Mouse (Mus musculus): ENCODE data around the gene Dut. TPM values are rescaled to one million over a fixed set of nuclear protein-coding genes. Genes with fewer than 3 reads are reported as not detected.
"Not testable (repeated sequence)": the region's sequence is repeated elsewhere in the genome, so short reads cannot be mapped to it uniquely, and the experiment has no call there.

Dut gene
- polyA plus RNA-seq, 1 experiment: 99.9 TPM

DNA sequence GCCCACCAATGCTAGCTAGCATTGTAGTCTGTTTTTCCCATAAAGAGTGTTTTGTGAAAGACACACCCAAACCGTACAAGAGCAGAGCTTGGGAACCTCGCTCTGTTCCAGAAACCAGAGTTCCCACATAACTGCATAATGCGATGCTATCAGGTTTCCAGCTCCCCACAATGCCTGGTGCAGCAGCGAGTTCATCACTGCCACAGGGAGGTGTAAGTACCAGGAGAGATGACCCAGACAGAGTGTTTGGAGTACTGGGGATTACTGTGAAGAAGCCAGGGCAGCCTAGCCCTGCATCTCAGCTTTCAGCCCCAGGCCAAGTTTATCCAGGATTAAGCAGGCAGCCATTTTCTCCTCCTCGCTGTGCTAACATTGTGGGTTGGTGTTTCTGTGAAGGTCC lies 28.6 kb downstream of the Dut start:
- no peaks in the 10 kb centered on the region for H3K79me2 ChIP-seq (ENCODE audit: control insufficient read depth, insufficient read depth)
- no peak overlapping the region for H3K4me3 ChIP-seq (ENCODE audit: insufficient read depth, poor library complexity, severe bottlenecking)
- no peak for TF ChIP-seq MAX (IDR thresholded peaks at IDR 0.05)
- TF ChIP-seq CTCF (IDR thresholded peaks at IDR 0.05; ENCODE audit: control insufficient read depth, insufficient read depth, insufficient read length): no peak
- no peak for TF ChIP-seq CEBPB (IDR thresholded peaks at IDR 0.05; ENCODE audit: low read depth)
- no peak for TF ChIP-seq MYOD1 (IDR thresholded peaks at IDR 0.05; ENCODE audit: control insufficient read depth, insufficient read length, low read depth)
- no peak for TF ChIP-seq FOSL1 (IDR thresholded peaks at IDR 0.05; ENCODE audit: insufficient read depth, low read length, poor library complexity, severe bottlenecking)
- no peaks in the 10 kb centered on the region for H3K36me3 ChIP-seq (ENCODE audit: control insufficient read depth, insufficient read depth)
- no peaks in the 10 kb centered on the region for H3K27me3 ChIP-seq (ENCODE audit: control insufficient read depth, insufficient read depth, insufficient read length)
- no peak overlapping the region for H3ac ChIP-seq (ENCODE audit: control insufficient read depth, insufficient read length, low read depth)
- no peaks in the 10 kb centered on the region for H3K79me3 ChIP-seq (ENCODE audit: low read depth)

DNA sequence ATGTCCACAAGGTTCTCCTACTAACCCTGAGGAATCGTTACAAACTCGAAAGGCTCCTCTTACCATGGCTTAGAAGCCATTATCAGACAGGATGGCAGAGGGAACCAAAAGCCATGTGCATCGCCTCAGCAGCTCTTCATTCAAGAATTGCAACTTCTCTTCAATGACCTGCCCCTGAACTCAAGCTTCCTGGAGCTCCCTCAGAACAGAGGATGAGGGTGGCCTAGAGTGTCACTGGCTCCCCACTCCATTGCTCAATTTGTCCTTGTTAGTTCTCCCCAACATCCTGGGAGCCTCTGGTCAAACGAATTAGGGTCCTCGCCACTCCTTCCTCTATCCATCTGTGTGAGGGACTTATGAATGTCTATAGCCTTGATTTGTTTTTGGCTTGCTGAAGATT lies 29.7 kb downstream of the Dut start:
- Histone ChIP-seq H3K36me3 (ENCODE audit: control insufficient read depth, insufficient read depth) (no peaks in the 10 kb centered on the region), H3K27me3 (ENCODE audit: control insufficient read depth, insufficient read depth, insufficient read length) (no peaks in the 10 kb centered on the region), H3K79me3 (ENCODE audit: low read depth) (no peaks in the 10 kb centered on the region), H3K4me3 (ENCODE audit: insufficient read depth, poor library complexity, severe bottlenecking) (no peak overlapping the region), H3K79me2 (ENCODE audit: control insufficient read depth, insufficient read depth) (no peaks in the 10 kb centered on the region), H3ac (ENCODE audit: control insufficient read depth, insufficient read length, low read depth) (no peak overlapping the region)
- TF ChIP-seq CTCF (IDR thresholded peaks at IDR 0.05; ENCODE audit: control insufficient read depth, insufficient read depth, insufficient read length) (no peak), FOSL1 (IDR thresholded peaks at IDR 0.05; ENCODE audit: insufficient read depth, low read length, poor library complexity, severe bottlenecking) (no peak), CEBPB (IDR thresholded peaks at IDR 0.05; ENCODE audit: low read depth) (no peak), MYOG (IDR thresholded peaks at IDR 0.05; ENCODE audit: control insufficient read depth, extremely low read depth, insufficient read length) (no peak), MAX (IDR thresholded peaks at IDR 0.05) (no peak), MYOD1 (IDR thresholded peaks at IDR 0.05; ENCODE audit: control insufficient read depth, insufficient read length, low read depth) (no peak), USF1 (IDR thresholded peaks at IDR 0.05; ENCODE audit: low read depth) (no peak)

DNA sequence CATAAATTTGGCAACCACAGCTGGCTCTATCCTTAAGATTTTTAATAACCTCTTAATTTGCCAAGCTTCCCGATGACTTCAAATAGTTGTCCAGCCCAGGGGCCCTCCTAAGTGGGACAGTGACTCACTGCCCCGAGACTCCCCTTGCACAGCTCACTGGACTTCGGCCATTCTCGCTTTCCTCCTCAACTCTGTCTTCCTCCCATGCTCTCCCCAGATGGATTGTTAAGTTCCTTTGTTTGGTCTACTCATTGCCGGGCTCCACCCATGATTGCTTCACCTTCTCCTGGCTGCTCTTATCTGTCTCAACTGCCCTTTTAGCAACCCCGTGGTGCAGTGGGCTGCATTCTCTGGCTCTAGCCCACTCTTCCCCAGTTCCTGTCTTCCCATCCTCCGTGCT lies 31.5 kb downstream of the Dut start:
- H3K79me3 ChIP-seq (ENCODE audit: low read depth): no peaks in the 10 kb centered on the region
- no peaks in the 10 kb centered on the region for H3K79me2 ChIP-seq (ENCODE audit: control insufficient read depth, insufficient read depth)
- no peak overlapping the region for H3K4me3 ChIP-seq (ENCODE audit: insufficient read depth, poor library complexity, severe bottlenecking)
- TF ChIP-seq MAX (IDR thresholded peaks at IDR 0.05): peak; percentile 78
- TF ChIP-seq MYOG (IDR thresholded peaks at IDR 0.05; ENCODE audit: control insufficient read depth, extremely low read depth, insufficient read length): no peak
- TF ChIP-seq CEBPB (IDR thresholded peaks at IDR 0.05; ENCODE audit: low read depth): peak; percentile 86
- H3ac ChIP-seq (ENCODE audit: control insufficient read depth, insufficient read length, low read depth): no peak overlapping the region
- no peaks in the 10 kb centered on the region for H3K27me3 ChIP-seq (ENCODE audit: control insufficient read depth, insufficient read depth, insufficient read length)
- H3K36me3 ChIP-seq (ENCODE audit: control insufficient read depth, insufficient read depth): no peaks in the 10 kb centered on the region

DNA sequence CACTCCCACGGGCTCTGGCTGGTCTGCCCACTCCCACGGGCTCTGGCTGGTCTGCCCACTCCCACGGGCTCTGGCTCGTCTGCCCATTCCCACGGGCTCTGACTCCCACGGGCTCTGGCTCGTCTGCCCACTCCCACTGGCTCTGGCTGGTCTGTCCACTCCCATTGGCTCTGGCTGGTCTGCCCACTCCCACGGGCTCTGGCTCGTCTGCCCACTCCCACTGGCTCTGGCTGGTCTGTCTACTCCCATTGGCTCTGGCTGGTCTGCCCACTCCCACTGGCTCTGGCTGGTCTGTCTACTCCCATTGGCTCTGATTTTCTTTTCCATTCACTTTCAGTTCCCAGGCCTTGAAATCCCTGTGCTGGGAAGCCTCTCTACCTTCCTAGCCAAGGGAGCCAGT lies 33.0 kb downstream of the Dut start:
- not testable (repeated sequence) for H3K4me3 ChIP-seq (ENCODE audit: insufficient read depth, poor library complexity, severe bottlenecking); H3K36me3 ChIP-seq (ENCODE audit: control insufficient read depth, insufficient read depth); H3ac ChIP-seq (ENCODE audit: control insufficient read depth, insufficient read length, low read depth); H3K79me2 ChIP-seq (ENCODE audit: control insufficient read depth, insufficient read depth); H3K79me3 ChIP-seq (ENCODE audit: low read depth); H3K27me3 ChIP-seq (ENCODE audit: control insufficient read depth, insufficient read depth, insufficient read length)

DNA sequence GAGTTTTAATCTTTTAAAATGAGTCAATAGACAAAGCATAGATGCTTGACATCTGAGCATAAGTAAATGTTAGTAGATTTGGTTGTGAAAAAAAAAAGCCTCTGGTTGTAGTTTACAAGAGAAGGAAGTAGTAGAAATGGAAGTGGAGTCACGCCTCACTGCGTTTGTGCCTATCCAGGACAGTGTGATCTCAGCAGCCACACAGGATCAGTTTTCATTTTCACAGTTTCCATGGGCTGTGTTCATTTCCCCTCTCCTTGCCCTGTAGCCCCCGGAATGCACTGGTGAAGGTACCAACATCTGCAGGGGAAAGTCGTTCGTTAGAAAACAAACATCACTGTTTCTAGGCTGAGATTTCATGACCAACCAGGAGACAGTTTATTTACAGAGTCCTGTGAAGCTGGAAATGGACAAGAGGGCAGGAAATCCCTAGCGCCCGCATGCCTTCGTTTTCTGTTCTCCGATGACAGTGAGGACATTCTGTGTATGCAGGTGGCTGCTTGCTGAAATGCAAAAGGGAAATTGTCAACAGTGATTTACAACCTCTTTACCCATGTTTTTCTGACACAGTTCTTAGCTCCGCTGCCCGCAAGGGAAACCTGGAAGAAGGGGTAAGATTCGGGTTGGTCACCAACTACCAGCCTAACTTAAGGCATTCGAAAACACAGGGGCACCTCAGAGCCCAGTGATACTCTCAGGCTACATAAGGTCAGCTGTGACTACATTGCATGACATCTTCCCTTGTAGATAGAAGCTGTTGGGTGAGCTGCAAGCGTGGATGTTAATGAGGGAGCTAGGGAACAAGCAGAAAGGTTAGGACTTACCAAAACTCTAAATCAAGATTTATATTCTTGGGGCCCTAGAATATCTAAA lies 35.6 kb downstream of the Dut start:
- Histone ChIP-seq H3K4me3 (ENCODE audit: insufficient read depth, poor library complexity, severe bottlenecking) (no peak overlapping the region), H3K79me3 (ENCODE audit: low read depth) (no peaks in the 10 kb centered on the region), H3K27me3 (ENCODE audit: control insufficient read depth, insufficient read depth, insufficient read length) (no peaks in the 10 kb centered on the region), H3ac (ENCODE audit: control insufficient read depth, insufficient read length, low read depth) (no peak overlapping the region), H3K36me3 (ENCODE audit: control insufficient read depth, insufficient read depth) (no peaks in the 10 kb centered on the region), H3K79me2 (ENCODE audit: control insufficient read depth, insufficient read depth) (no peaks in the 10 kb centered on the region)
- no peak for TF ChIP-seq MYOD1 (IDR thresholded peaks at IDR 0.05; ENCODE audit: control insufficient read depth, insufficient read length, low read depth)
- no peak for TF ChIP-seq CTCF (IDR thresholded peaks at IDR 0.05; ENCODE audit: control insufficient read depth, insufficient read depth, insufficient read length)
- no peak for TF ChIP-seq MAX (IDR thresholded peaks at IDR 0.05)
- TF ChIP-seq MYOG (IDR thresholded peaks at IDR 0.05; ENCODE audit: control insufficient read depth, extremely low read depth, insufficient read length): no peak
- no peak for TF ChIP-seq USF1 (IDR thresholded peaks at IDR 0.05; ENCODE audit: low read depth)
- TF ChIP-seq CEBPB (IDR thresholded peaks at IDR 0.05; ENCODE audit: low read depth): no peak
- no peak for TF ChIP-seq FOSL1 (IDR thresholded peaks at IDR 0.05; ENCODE audit: insufficient read depth, low read length, poor library complexity, severe bottlenecking)

DNA sequence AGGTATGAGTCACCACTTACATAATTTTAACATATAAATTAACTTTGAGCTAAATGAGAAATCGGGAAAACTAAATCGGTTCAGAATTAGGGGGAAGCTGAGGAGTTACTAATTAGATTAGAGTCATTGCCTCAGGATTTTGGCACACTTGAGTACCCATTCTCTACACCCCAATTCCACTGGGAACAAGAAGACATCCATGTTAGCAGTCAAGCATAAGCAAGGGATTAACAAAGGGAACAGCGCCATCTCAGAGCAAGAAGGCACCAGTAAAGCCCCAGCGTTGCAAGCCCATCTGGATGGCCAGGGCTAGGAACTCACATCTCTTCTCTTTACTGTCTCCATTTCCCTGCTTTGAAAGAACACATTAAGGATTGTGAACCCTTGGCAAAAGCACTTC lies 38.8 kb downstream of the Dut start:
- H3K27me3 ChIP-seq (ENCODE audit: control insufficient read depth, insufficient read depth, insufficient read length): no peaks in the 10 kb centered on the region
- TF ChIP-seq MYOG (IDR thresholded peaks at IDR 0.05; ENCODE audit: control insufficient read depth, extremely low read depth, insufficient read length) (no peak), MAX (IDR thresholded peaks at IDR 0.05) (no peak), CEBPB (IDR thresholded peaks at IDR 0.05; ENCODE audit: low read depth) (no peak), MYOD1 (IDR thresholded peaks at IDR 0.05; ENCODE audit: control insufficient read depth, insufficient read length, low read depth) (no peak), FOSL1 (IDR thresholded peaks at IDR 0.05; ENCODE audit: insufficient read depth, low read length, poor library complexity, severe bottlenecking) (no peak), CTCF (IDR thresholded peaks at IDR 0.05; ENCODE audit: control insufficient read depth, insufficient read depth, insufficient read length) (no peak), USF1 (IDR thresholded peaks at IDR 0.05; ENCODE audit: low read depth) (no peak)
- no peak overlapping the region for H3ac ChIP-seq (ENCODE audit: control insufficient read depth, insufficient read length, low read depth)
- no peak overlapping the region for H3K4me3 ChIP-seq (ENCODE audit: insufficient read depth, poor library complexity, severe bottlenecking)
- H3K79me3 ChIP-seq (ENCODE audit: low read depth): no peaks in the 10 kb centered on the region
- no peaks in the 10 kb centered on the region for H3K36me3 ChIP-seq (ENCODE audit: control insufficient read depth, insufficient read depth)
- H3K79me2 ChIP-seq (ENCODE audit: control insufficient read depth, insufficient read depth): no peaks in the 10 kb centered on the region

All from C2C12 (cell line).